Mouse (Mus musculus): ENCODE results near the gene 1700034J05Rik.

DNA sequence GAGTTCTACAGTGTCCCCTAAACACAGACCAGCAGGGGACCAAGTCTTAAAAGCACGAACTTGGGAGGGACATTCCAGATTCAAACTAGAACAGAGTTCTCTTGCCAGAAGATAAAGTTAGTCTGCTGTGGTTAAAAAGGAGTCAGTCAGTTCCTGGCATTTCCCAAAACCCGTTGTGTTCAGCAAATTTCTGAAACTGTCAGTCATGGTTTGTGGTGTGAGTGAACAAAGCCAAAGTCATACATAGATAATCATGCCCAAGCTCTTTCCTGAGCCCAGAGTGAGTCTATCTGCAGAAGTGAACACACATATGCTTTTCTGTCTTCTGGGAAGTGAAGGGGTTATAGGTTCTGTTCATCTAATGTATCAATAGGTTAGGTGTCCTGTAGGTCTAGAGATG lies 45.4 kb downstream of the 1700034J05Rik start:
- TF ChIP-seq EP300 (IDR thresholded peaks at IDR 0.05; ENCODE audit: low read length), result no peak
- TF ChIP-seq MAX (IDR thresholded peaks at IDR 0.05; ENCODE audit: low read length), result no peak
- no peak for TF ChIP-seq POLR2AphosphoS2 (IDR thresholded peaks at IDR 0.05; ENCODE audit: low read depth, low read length)
- no peak for TF ChIP-seq RCOR1 (conservative IDR thresholded peaks at IDR 0.05; ENCODE audit: low read depth, low read length)
- no peak for TF ChIP-seq MEF2A (IDR thresholded peaks at IDR 0.05; ENCODE audit: borderline replicate concordance, low read depth, low read length)
- no peak for TF ChIP-seq POLR2A (IDR thresholded peaks at IDR 0.05; ENCODE audit: low read depth, low read length)
- TF ChIP-seq USF1 (IDR thresholded peaks at IDR 0.05; ENCODE audit: low read depth, low read length), result no peak
- TF ChIP-seq CHD2 (IDR thresholded peaks at IDR 0.05; ENCODE audit: low read length), result no peak
- no peak for TF ChIP-seq KAT2A (IDR thresholded peaks at IDR 0.05; ENCODE audit: insufficient replicate concordance, low read length)
- TF ChIP-seq CTCF (conservative IDR thresholded peaks at IDR 0.05 in 1 of 2, IDR thresholded peaks at IDR 0.05 in 1 of 2; ENCODE audit: low read depth in 2 of 2, low read length in 2 of 2), result no peak
- no peak for TF ChIP-seq HCFC1 (IDR thresholded peaks at IDR 0.05; ENCODE audit: low read depth, low read length)
- TF ChIP-seq ELF1 (IDR thresholded peaks at IDR 0.05; ENCODE audit: low read depth, low read length), result no peak

All from CH12.LX (cell line).